Mouse (Mus musculus) limb, embryonic 14.5 days (tissue): ENCODE results near the gene Ets1. TPM values are rescaled to one million over a fixed set of nuclear protein-coding genes. Genes with fewer than 3 reads are reported as not detected.

ENCODE experiments used
- ATAC-seq: fragments of 200-750 bp; cut with Nextera tagmentation; 2 replicates; pipeline ENCODE4 v1.8.0; 2017; ENCODE audit warnings: low read depth, moderate number of reproducible peaks, moderate TSS enrichment; ENCODE audit not compliant: low FRiP score
- DNase-seq: peaks from one replicate; pipeline ENCODE4 v3.0.0-alpha.2; 2015; ENCODE audit warnings: low spot score
- H3K27ac ChIP-seq: fragments of 300-500 bp; sonication (generic); replicated peaks from 2 replicates; pipeline ENCODE4 v1.5.1; 2014; ENCODE audit warnings: low read depth, mild to moderate bottlenecking, low read length, moderate library complexity, mixed read lengths
- H3K27me3 ChIP-seq: fragments of 300-500 bp; sonication (generic); 2 replicates; pipeline ENCODE4 v1.6.1; 2014; ENCODE audit warnings: low read length, mixed read lengths; ENCODE audit not compliant: control insufficient read depth, insufficient read depth
- H3K36me3 ChIP-seq: fragments of 300-500 bp; sonication (generic); 2 replicates; pipeline ENCODE4 v1.6.1; 2014; ENCODE audit warnings: mild to moderate bottlenecking, low read length, moderate library complexity, mixed read lengths; ENCODE audit not compliant: control insufficient read depth, insufficient read depth
- H3K4me1 ChIP-seq: fragments of 300-500 bp; sonication (generic); 2 replicates; pipeline ENCODE4 v1.6.1; 2014; ENCODE audit warnings: antibody characterized with exemption, low read length, mixed read lengths; ENCODE audit not compliant: control insufficient read depth, insufficient read depth
- H3K4me2 ChIP-seq: fragments of 300-500 bp; sonication (generic); replicated peaks from 2 replicates; pipeline ENCODE4 v1.6.1; 2014; ENCODE audit warnings: low read depth, mild to moderate bottlenecking, low read length, moderate library complexity; ENCODE audit not compliant: severe bottlenecking
- H3K4me3 ChIP-seq: fragments of 300-500 bp; sonication (generic); replicated peaks from 2 replicates; pipeline ENCODE4 v1.5.1; 2014; ENCODE audit warnings: low read length
- H3K9ac ChIP-seq: fragments of 300-500 bp; sonication (generic); 2 replicates; pipeline ENCODE4 v1.6.1; 2014; ENCODE audit warnings: mild to moderate bottlenecking, low read depth, low read length, moderate library complexity; ENCODE audit not compliant: severe bottlenecking
- H3K9me3 ChIP-seq: fragments of 300-500 bp; sonication (generic); 2 replicates; pipeline ENCODE4 v1.6.1; 2016; ENCODE audit warnings: low read length; ENCODE audit not compliant: control insufficient read depth
- POLR2A ChIP-seq: fragments of 200-500 bp; IDR thresholded peaks from 2 replicates; pipeline ENCODE4 v1.8.0; 2012; ENCODE audit warnings: inconsistent platforms, mild to moderate bottlenecking, moderate library complexity, borderline replicate concordance; ENCODE audit not compliant: insufficient read depth, insufficient read length; ENCODE audit errors: extremely low read depth
- WGBS: fragments of 180-500 bp; shearing (Covaris S2); extraction: QIAGEN DNeasy Blood & Tissue Kit; methylation state at CpG from one replicate; pipeline ENCODE4 v1.1.7; 2014; 5-methylcytosine and 5-hydroxymethylcytosine counted together
- polyA plus RNA-seq, 2 experiments: library from polyadenylated mRNA; depleted of rRNA in 1 of 2; stranded (reverse) in 1 of 2; unstranded in 1 of 2; fragments of >200 nt; fragmentation: Nextera tagmentation in 1 of 2; extraction: Ambion mirVana in 1 of 2; gene quantifications; 2 replicates each; pipeline versions ENCODE4 v1.2.1 to v1.2.3; 2012 to 2014

Ets1 gene
- polyA plus RNA-seq, 2 experiments: 21.3 to 34.3 TPM

DNA sequence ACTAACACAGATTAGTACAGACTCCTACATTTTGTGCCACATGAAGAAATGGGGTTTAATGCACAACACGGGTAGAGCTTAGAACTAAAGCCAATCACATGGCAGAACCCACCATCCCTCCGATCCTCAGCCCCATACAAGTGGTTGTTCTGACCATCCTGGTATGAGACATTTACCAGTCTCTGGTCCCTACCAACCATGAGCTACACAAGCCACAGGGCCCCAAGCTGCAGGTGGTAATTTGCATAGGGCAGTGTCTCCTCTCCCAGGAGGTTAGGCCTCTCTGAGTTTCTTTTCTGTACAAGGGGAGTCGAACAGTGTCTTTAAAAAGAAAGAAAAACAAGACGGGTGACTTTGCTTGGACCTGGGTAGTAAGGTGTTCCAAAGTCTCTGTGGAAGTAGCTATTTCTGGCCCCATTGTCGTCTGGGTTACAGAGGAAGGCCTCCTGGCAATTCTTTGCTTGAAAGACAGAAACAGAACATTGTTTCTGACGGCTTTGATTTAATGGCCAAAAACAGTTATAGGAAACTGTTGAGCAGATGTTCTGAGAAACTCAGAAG is 23.1 kb upstream of the Ets1 start:
- Histone ChIP-seq H3K36me3 (no peaks in the 10 kb centered on the region), H3K4me1 (peaks cover 8% of the 10 kb centered on the region), H3K4me3 (no peak overlapping the region), H3K9me3 (no peaks in the 10 kb centered on the region), H3K27me3 (no peaks in the 10 kb centered on the region), H3K27ac (no peak overlapping the region; the same call in 1 of the 2 replicates), H3K9ac (no peak overlapping the region), H3K4me2 (no peak overlapping the region)
- TF ChIP-seq POLR2A: no peak
- WGBS: 47% methylated on average over 6 of the region's 6 CpGs
- DNase-seq (peak; percentile 65), ATAC-seq (no peak)

- Histone ChIP-seq H3K4me1 (peaks cover 8% of the 10 kb centered on the region), H3K9me3 (no peaks in the 10 kb centered on the region), H3K4me2 (no peak overlapping the region), H3K9ac (no peak overlapping the region), H3K36me3 (no peaks in the 10 kb centered on the region), H3K27me3 (no peaks in the 10 kb centered on the region), H3K4me3 (no peak overlapping the region), H3K27ac (no peak overlapping the region)
- WGBS: 88% methylated on average over 9 of the region's 9 CpGs
- TF ChIP-seq POLR2A: no peak
- DNase-seq (no peak), ATAC-seq (no peak)
Measured at GRCm38 (mm10) chr9:32614191-32614590, 21.8 kb upstream of the Ets1 start.

DNA sequence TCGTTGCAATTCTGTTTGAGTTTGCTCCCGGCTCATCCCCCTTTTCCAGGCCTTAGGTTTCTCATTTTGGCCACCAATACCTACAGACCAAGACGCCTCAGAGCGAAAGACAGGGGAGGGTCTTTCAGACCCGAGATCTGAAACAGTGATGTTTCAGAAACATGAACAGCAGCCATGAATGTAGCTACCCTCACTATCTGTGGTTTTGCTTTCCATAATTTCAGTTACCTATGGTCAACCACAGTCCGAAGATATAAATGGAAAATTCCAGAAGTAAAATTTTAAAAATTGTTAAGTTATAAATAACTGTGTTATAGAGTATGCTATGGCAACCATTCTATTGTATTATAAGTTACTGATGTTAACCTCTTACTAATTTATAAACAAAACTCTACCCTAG is 20.6 kb upstream of the Ets1 start:
- Histone ChIP-seq H3K9ac (no peak overlapping the region), H3K4me2 (no peak overlapping the region), H3K9me3 (no peaks in the 10 kb centered on the region), H3K27ac (no peak overlapping the region), H3K4me3 (no peak overlapping the region), H3K36me3 (no peaks in the 10 kb centered on the region), H3K4me1 (peaks cover 9% of the 10 kb centered on the region), H3K27me3 (no peaks in the 10 kb centered on the region)
- TF ChIP-seq POLR2A: no peak
- ATAC-seq: no peak
- 90% methylated on average over 6 of the region's 6 CpGs for WGBS
- DNase-seq: no peak

GRCm38 (mm10) chr9:32615986-32616385 is 20.0 kb upstream of the Ets1 start:
- Histone ChIP-seq H3K36me3 (no peaks in the 10 kb centered on the region), H3K9me3 (no peaks in the 10 kb centered on the region), H3K4me2 (no peak overlapping the region), H3K4me1 (peaks cover 11% of the 10 kb centered on the region), H3K27ac (no peak overlapping the region), H3K9ac (no peak overlapping the region), H3K27me3 (no peaks in the 10 kb centered on the region), H3K4me3 (no peak overlapping the region)
- TF ChIP-seq POLR2A: no peak
- DNase-seq (peak; percentile 25), ATAC-seq (no peak)
- WGBS: 56% methylated on average over 7 of the region's 7 CpGs

DNA sequence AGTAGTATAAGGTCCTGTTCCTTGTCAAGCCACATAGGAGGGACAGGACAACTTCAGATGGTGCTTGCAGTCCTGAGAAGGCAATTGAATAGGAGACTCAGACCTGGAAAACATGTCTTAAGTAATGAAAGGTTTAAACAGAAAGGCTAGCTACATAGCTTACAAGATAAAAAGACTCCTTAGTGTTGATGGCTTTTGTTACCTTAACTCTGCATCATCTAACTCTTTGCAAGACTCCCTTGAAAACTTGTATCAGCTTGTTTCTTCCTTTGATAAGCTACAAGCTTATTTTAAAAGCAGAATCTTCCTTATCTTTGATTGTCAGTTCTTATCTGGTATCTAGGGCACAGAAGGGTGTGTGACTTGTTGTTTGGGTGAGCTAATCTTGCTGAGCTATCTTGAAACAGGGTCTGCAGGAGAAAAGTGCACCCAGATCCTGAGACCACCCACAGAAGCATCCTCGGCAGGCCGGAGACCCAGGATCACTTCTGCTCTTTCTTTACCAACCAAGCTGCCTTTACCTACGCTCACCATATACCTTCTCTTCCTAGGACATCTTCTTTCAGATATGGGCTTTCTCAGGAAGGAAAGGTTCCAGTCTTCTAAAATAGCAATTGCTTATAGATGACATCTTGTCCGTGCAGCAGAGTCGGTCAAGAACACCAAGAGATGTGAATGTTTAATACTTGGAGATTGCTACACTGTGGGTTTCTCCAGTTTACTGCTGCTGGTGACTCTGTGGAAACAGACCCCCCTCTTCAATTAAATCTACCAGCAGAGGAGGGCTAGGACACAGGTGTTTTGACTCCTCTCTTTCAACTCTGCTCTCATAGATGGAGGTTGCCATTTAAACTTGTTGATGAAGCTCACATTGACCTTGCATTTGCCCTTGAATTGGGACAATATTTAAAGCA is 19.2 kb upstream of the Ets1 start:
- Histone ChIP-seq H3K4me1 (peaks cover 11% of the 10 kb centered on the region), H3K4me3 (no peak overlapping the region), H3K4me2 (no peak overlapping the region), H3K27ac (no peak overlapping the region), H3K36me3 (no peaks in the 10 kb centered on the region), H3K27me3 (no peaks in the 10 kb centered on the region), H3K9ac (no peak overlapping the region), H3K9me3 (no peaks in the 10 kb centered on the region)
- DNase-seq: no peak
- no peak for TF ChIP-seq POLR2A
- WGBS: 81% methylated on average over 5 of the region's 5 CpGs
- ATAC-seq: no peak

- no peak overlapping the region for H3K4me3 ChIP-seq
- WGBS: 71% methylated on average over 5 of the region's 5 CpGs
- H3K9ac ChIP-seq: no peak overlapping the region
- ATAC-seq: no peak
- H3K4me2 ChIP-seq: no peak overlapping the region
- no peaks in the 10 kb centered on the region for H3K27me3 ChIP-seq
- DNase-seq: no peak
- peaks cover 10% of the 10 kb centered on the region for H3K4me1 ChIP-seq
- H3K9me3 ChIP-seq: no peaks in the 10 kb centered on the region
- H3K36me3 ChIP-seq: no peaks in the 10 kb centered on the region
- TF ChIP-seq POLR2A: no peak
- no peak overlapping the region for H3K27ac ChIP-seq
Measured at GRCm38 (mm10) chr9:32617430-32617768, 18.6 kb upstream of the Ets1 start.
